Mouse (Mus musculus): ENCODE measurements around the gene Zfp37.
"Not testable (repeated sequence)": the region's sequence is repeated elsewhere in the genome, so short reads cannot be mapped to it uniquely, and the experiment has no call there.

The Zfp37 gene

GRCm38 (mm10) chr4:62210035-62210434 lies 20.8 kb downstream of the Zfp37 start:
- no peak for DNase-seq (ENCODE audit: low read depth, low spot score)

- no peak for DNase-seq (ENCODE audit: low read depth, low spot score)
These were observed 22.0 kb downstream of the Zfp37 start for GRCm38 (mm10) chr4:62208696-62209380.

GRCm38 (mm10) chr4:62207851-62208695 lies 22.8 kb downstream of the Zfp37 start:
- DNase-seq (ENCODE audit: low read depth, low spot score): no peak

GRCm38 (mm10) chr4:62199923-62200529 lies 30.8 kb downstream of the Zfp37 start:
- DNase-seq (ENCODE audit: low read depth, low spot score): no peak

GRCm38 (mm10) chr4:62188778-62189177 lies 42.1 kb downstream of the Zfp37 start:
- no peak for DNase-seq (ENCODE audit: low read depth, low spot score)

GRCm38 (mm10) chr4:62177282-62177681 lies 53.6 kb downstream of the Zfp37 start:
- no peak for DNase-seq (ENCODE audit: low read depth, low spot score)

- no peak for DNase-seq (ENCODE audit: low read depth, low spot score)
These were observed 56.4 kb downstream of the Zfp37 start for GRCm38 (mm10) chr4:62174471-62174870.

- not testable (repeated sequence) for DNase-seq (ENCODE audit: low read depth, low spot score)
These were observed 63.2 kb downstream of the Zfp37 start for GRCm38 (mm10) chr4:62167636-62168035.

- no peak for DNase-seq (ENCODE audit: low read depth, low spot score)
These were observed 72.4 kb downstream of the Zfp37 start for GRCm38 (mm10) chr4:62158401-62158800.

GRCm38 (mm10) chr4:62150811-62151210 lies 80.0 kb downstream of the Zfp37 start, which contains the start of gene Mup21:
TSS of gene Mup21 (minus strand) at chr4:62150863.
- DNase-seq (ENCODE audit: low read depth, low spot score): no peak

All from c-Kit-negative CD71-positive TER-119-positive erythroid progenitor cells, embryonic 14.5 days (primary cell).